Mouse (Mus musculus): ENCODE measurements around the gene Mpi. TPM values are rescaled to one million over a fixed set of nuclear protein-coding genes. Genes with fewer than 3 reads are reported as not detected.

The Mpi gene
- 10 to 100 TPM; 71.2 to 89.3 (median 74.4) TPM for total RNA-seq (2022)

GRCm38 (mm10) chr9:57552139-57552887 lies at the start of gene Mpi:
TSS of gene Mpi (minus strand) at chr9:57552763.
- peak in 1 of 2 experiments; percentile 40 for DNase-seq (ENCODE audit: low spot score in 2 of 2)

- no peak for DNase-seq (ENCODE audit: low spot score in 2 of 2)
Measured at GRCm38 (mm10) chr9:57602098-57602497, 49.5 kb upstream of the Mpi start.

- DNase-seq (ENCODE audit: low spot score in 2 of 2) = no peak
Measured at GRCm38 (mm10) chr9:57601353-57601706, 48.8 kb upstream of the Mpi start.

GRCm38 (mm10) chr9:57600620-57601352 lies 48.2 kb upstream of the Mpi start:
- DNase-seq (ENCODE audit: low spot score in 2 of 2) = no peak

- DNase-seq (ENCODE audit: low spot score in 2 of 2) = no peak
Measured at GRCm38 (mm10) chr9:57598851-57599563, 46.4 kb upstream of the Mpi start.

- no peak for DNase-seq (ENCODE audit: low spot score in 2 of 2)
Measured at GRCm38 (mm10) chr9:57597929-57598382, 45.4 kb upstream of the Mpi start.

GRCm38 (mm10) chr9:57597265-57597664 lies 44.7 kb upstream of the Mpi start:
- no peak for DNase-seq (ENCODE audit: low spot score in 2 of 2)

- DNase-seq (ENCODE audit: low spot score in 2 of 2) = no peak
Measured at GRCm38 (mm10) chr9:57594174-57594509, 41.6 kb upstream of the Mpi start.

GRCm38 (mm10) chr9:57593454-57594173 lies 41.1 kb upstream of the Mpi start:
- DNase-seq (ENCODE audit: low spot score in 2 of 2) = no peak

- no peak for DNase-seq (ENCODE audit: low spot score in 2 of 2)
Measured at GRCm38 (mm10) chr9:57590726-57591125, 38.2 kb upstream of the Mpi start.

GRCm38 (mm10) chr9:57589224-57590126 lies 36.9 kb upstream of the Mpi start, which contains the start of gene Ulk3:
TSS of gene Ulk3 (plus strand) at chr9:57589452.
- peak; percentile 50 to 68 for DNase-seq (ENCODE audit: low spot score in 2 of 2)

- no peak for DNase-seq (ENCODE audit: low spot score in 2 of 2)
Measured at GRCm38 (mm10) chr9:57584991-57585390, 32.4 kb upstream of the Mpi start.

GRCm38 (mm10) chr9:57577144-57577849 lies 24.7 kb upstream of the Mpi start:
- DNase-seq (ENCODE audit: low spot score in 2 of 2) = no peak

- DNase-seq (ENCODE audit: low spot score in 2 of 2) = no peak
Measured at GRCm38 (mm10) chr9:57575577-57575976, 23.0 kb upstream of the Mpi start.

- no peak for DNase-seq (ENCODE audit: low spot score in 2 of 2)
Measured at GRCm38 (mm10) chr9:57574397-57574796, 21.8 kb upstream of the Mpi start.

- peak; percentile 63 to 64 for DNase-seq (ENCODE audit: low spot score in 2 of 2)
Measured at GRCm38 (mm10) chr9:57568500-57568899, 15.9 kb upstream of the Mpi start.

- DNase-seq (ENCODE audit: low spot score in 2 of 2) = no peak
Measured at GRCm38 (mm10) chr9:57566846-57567245, 14.3 kb upstream of the Mpi start.

GRCm38 (mm10) chr9:57565741-57566221 lies 13.2 kb upstream of the Mpi start:
- DNase-seq (ENCODE audit: low spot score in 2 of 2) = no peak

GRCm38 (mm10) chr9:57564609-57565008 lies 12.0 kb upstream of the Mpi start:
- DNase-seq (ENCODE audit: low spot score in 2 of 2) = no peak

Data from gastrocnemius, adult 8-10 months (tissue).